Mouse (Mus musculus) adrenal gland, postnatal 14 days (tissue): Measurements from ENCODE around the gene Ngfr. TPM values are rescaled to one million over a fixed set of nuclear protein-coding genes. Genes with fewer than 3 reads are reported as not detected.
"Not testable (repeated sequence)": the region's sequence is repeated elsewhere in the genome, so short reads cannot be mapped to it uniquely, and the experiment has no call there.

Experiments used
- DNase-seq: peaks from one replicate; pipeline ENCODE4 v3.0.0; 2021; ENCODE audit warnings: mixed read lengths
- long read RNA-seq, 2 experiments: library from polyadenylated mRNA; stranded (forward); transcript quantifications; one replicate each; pipeline ENCODE4 v2.0.0; 2021
- total RNA-seq: library from RNA; stranded (reverse); gene quantifications from 2 replicates; pipeline ENCODE4 v1.2.3, GENCODE M21; 2021

Gene Ngfr
- 5.6 and 14.3 TPM in 2 replicates for total RNA-seq
- long read RNA-seq, experiment 1, result 0 reads
- long read RNA-seq, experiment 2, partial matches to known transcripts, result 0 of 2 reads
- long read RNA-seq, experiment 2, other reads (novel, unspliced or antisense), result 0 of 2 reads

DNA sequence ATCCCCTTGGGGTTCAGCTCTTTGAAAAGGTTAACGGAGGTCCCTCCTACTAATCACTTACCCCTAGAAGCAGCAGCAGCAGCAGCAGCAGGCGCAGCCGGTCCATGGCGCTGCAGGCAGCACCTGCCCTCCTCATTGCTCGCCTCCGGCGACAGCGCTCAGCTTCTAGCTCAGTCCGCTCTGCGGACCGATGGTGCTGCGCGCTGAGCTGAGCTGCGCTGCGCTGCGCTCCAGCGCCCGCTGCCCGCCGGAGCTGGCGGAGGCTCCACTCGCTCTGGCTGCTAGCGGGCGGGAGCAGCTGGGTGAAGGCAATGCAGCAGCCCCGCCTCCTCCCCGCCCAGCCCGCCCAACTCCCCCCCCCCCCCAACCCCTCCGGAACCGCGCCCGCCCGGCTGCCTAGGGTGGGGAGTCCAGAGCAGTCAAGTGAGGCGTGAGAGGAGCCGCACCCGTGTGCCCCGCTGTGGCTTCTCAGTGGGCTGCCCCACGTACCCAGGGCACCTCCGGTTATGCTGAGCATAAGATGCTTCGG lies at the start of gene Ngfr:
Ngfr (minus strand) TSS at position 313 of the 529 bp plus-strand sequence.
- peak; percentile 40 for DNase-seq

DNA sequence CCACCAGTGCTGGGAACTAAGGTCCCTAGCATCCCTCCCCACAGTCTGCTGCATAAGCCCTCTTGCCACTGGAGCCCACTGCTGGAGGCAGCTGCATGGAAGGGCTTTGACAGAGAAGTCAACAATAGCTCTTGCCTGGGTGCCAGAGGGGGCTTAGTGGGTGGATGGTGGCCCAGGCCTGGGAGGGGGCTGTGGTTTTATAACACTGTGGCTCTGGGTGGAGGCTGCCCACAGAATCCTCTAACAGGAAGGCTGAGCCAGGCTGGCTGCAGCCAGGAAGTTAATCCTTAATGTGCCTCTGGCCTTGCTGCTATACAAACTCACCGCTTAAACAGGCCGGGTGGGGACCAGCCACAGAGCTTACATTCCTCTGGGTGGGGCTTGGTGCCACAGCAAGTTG lies 47.5 kb upstream of the Ngfr start:
- no peak for DNase-seq

- DNase-seq, result no peak
These were observed 46.0 kb upstream of the Ngfr start for GRCm38 (mm10) chr11:95633512-95634000.

DNA sequence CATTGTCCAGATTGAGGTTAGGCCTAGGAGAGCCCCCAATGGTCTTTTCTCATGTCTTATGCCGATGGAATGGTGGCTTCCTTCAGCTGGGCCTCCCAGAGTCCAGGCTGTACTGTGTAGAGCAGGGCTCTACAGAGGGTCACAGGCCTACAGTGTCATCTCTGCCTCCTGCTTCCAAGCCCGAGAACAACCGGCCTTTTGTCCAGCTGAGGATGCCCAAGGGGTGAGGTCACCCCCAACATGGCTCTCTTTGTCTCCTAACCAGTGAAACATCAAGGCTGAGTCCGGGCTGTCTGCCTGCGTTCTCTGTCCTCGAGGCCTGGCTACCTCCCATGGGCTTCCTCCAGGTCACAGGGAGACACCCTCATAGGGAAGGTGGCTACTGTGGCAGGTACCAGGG lies 44.9 kb upstream of the Ngfr start:
- no peak for DNase-seq

GRCm38 (mm10) chr11:95631301-95631700 lies 43.8 kb upstream of the Ngfr start:
- DNase-seq, result no peak

GRCm38 (mm10) chr11:95630558-95630957 lies 43.0 kb upstream of the Ngfr start:
- no peak for DNase-seq

DNA sequence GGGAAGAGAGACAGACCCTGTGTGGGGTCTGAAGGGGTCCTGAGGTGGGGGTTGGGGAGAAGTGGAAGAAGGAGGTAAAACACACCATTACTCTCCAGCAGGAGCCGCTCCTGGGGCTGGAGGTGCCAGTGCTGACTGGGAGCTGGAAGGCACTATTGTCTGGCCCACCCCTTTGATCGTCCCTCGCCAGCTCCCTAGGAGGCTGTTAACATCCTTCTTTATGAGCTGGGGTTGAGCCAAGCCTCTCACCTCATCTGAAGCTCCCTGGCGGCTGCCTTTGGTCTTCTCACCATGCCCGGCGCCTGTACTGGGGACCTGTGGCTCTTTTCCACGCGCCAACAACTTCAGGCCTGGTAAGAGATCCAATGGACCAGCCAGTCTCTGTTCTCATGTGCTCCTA lies 34.9 kb upstream of the Ngfr start:
- DNase-seq, result no peak

DNA sequence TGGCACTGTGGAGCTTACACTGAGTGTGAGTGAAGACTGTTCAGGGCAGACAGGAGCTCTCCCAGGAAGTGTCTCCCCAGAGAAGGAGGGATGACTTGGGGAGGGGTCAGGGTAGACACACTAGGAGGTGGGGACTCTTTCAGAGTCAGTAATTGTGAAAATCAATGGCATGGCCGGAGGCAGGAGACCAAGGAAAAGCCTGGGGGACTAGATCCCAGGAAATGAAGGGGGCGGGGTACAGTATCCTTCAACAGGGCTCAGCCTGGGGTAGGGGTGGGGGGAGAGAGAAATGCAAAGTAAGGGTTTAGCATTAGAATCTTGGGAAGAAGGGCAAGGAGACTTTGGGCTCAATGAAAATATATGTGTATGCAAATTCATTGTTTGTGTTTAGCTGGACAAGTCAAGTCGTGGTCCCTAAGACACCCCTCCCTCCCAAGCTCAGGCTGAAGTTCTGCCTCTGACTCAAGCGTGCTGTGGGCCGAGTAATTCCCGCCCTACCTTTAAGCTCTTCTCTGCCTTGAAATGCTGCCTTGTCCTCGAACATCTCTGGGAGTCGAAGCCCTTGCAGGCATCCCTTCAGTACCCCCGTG lies 34.1 kb upstream of the Ngfr start:
- DNase-seq, result no peak

GRCm38 (mm10) chr11:95621010-95621409 lies 33.5 kb upstream of the Ngfr start:
- no peak for DNase-seq

DNA sequence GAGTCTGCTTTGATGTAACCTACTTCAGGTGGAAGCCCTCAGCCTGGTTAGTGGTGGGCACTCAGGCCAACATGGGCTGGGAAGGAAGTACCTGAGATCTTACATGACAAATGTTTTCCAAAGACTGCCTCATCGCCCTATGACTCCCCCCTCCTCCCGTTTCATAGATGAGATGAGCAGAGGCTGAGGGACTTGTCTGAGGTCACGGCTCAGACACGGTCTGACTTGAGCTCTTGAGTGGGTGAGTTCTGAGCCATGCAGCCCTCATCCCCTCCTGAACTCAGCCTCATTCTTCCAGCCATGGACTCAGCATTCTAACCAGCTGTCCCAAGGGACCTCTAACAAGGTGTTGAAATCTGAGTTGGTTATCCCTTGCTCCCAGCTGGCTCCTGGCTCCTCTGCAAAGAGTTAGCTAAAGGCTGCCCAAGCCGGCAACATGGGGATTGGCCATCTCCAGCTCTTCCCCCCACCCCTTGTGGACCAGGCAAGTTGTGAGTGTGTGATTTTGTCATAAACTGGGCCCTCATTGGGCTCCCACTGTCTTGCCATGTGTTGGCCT lies 32.4 kb upstream of the Ngfr start:
- no peak for DNase-seq

DNA sequence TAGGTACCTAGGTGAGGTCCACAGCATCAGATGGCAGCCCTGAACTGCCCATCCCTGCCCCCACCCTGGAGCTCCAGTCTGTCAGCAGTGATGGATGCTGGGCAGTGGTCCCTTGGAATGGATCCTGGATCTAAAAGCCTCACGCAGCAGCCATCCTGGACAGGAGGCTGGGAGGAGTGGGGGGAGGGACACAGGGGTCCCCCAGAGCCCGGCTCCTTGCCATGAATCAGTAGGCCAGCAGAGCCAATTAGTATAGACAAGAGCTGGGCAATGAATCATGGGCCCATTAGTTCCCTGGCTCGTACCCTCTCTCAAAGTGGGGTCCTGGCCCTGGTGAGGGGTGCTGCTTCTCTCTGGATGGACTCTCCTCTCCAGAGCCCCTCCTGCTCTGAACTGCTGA lies 31.5 kb upstream of the Ngfr start:
- no peak for DNase-seq

DNA sequence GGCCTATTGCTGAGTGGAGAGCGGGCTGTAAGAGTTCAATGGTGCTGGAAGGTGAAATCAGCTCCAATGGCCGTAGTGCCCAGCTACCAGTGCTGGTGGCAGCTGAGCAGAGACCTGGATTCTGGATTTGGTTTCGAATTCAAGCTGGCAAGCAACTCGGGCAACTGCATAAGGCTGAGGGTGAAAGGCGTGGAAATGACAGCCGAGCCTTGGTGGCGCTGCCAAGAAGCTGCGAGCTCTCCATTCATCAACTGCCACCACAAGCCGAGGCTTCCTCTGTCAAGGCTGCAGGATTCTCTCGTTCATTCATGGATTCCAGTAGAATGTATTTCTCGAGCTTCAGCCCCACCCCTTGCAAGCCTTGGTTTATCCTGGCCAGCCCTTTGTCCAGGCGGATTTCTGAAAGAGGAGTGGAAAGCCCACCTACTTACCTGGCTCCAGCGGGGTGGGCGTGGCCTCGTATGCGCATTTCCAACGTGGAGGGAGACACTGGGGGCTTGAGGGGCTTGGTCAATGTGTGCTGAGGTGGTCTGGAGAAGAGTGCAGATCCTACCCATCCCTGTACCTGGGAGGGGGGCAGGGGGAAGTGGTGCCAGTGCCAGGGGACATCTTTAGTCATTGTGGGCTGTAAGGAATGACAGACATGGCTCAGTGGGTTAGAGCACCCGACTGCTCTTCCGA lies 30.4 kb upstream of the Ngfr start:
- peak; percentile 85 for DNase-seq

- no peak for DNase-seq
These were observed 27.2 kb upstream of the Ngfr start for GRCm38 (mm10) chr11:95614739-95615138.

- DNase-seq, result no peak
These were observed 23.7 kb upstream of the Ngfr start for GRCm38 (mm10) chr11:95611283-95611682.

DNA sequence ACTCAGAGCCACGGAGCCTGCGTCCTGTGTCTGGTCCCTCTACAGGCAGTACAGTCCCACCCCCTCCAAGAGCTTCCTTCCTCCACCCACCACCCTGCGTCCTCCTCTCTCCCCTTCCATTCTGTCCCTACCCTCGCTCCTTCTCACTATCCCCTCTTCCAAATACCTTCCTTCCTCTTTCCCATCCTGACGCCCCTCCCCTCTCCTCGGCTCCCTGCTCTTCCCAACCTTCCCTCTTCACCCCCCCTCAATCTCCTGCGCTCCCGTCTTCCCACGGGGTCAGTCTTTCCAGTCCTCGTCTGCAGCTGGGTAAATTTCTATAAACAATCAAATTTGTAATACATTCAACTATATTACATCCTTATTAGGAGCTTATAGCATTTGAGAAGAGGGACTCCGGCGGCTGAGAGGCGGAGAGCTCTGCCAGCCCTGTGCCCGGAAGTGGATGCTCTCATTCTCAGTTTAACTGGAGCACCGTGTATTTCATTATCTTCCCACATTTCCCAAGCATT lies 22.9 kb upstream of the Ngfr start:
- DNase-seq, result no peak

- no peak for DNase-seq
These were observed 22.4 kb upstream of the Ngfr start for GRCm38 (mm10) chr11:95609924-95610323.

DNA sequence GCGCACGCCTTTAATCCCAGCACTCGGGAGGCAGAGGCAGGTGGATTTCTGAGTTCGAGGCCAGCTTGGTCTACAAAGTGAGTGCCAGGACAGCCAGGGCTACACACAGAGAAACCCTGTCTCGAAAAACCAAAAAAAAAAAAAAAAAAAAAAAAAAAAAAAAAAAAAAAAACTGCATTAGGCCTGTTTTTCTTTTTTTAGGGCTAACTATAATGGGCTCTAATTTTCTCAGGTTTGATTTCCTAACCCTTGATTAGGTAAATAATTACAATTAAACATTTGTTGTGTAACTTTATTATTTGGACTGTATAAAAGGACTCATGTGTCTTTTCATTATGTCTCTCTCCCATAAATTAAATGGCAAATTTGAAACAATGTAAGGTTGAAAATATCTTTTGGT lies 19.8 kb upstream of the Ngfr start:
- not testable (repeated sequence) for DNase-seq

- DNase-seq, result no peak
These were observed 10.9 kb upstream of the Ngfr start for GRCm38 (mm10) chr11:95598214-95599062.

DNA sequence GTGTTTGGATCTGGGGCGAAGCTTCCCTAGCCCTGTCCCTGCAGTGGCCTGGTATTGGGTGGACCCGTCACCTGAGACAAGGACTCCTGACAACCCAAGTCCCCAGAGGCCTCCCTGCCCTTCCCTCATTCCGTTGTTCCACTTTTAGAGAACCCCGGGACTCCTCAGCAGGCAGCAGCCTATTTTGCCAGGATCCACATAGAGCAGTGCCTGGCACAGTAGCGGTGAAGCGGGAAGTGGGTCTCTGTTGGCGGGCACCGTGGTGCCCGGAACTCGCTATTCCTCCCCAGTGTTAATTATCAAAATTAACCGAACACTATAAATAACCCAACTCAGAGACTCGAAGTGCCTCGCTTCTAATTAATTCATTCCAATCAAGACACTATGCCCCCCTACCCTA lies 10.2 kb upstream of the Ngfr start:
- no peak for DNase-seq

- DNase-seq, result no peak
These were observed 9.2 kb upstream of the Ngfr start for GRCm38 (mm10) chr11:95596704-95597103.

GRCm38 (mm10) chr11:95596150-95596515 lies 8.6 kb upstream of the Ngfr start:
- no peak for DNase-seq
